Mouse (Mus musculus) bone marrow macrophage, adult 2 months (primary cell): ENCODE results near the gene Ppp2r5a.

ENCODE experiments used
- CTCF ChIP-seq: IDR thresholded peaks from 2 replicates; pipeline ENCODE4 v1.5.1; 2012; ENCODE audit warnings: low read depth, mild to moderate bottlenecking, low read length, moderate library complexity
- POLR2A ChIP-seq: IDR thresholded peaks from 2 replicates; pipeline ENCODE4 v1.6.1; 2012; ENCODE audit warnings: mild to moderate bottlenecking, low read depth, low read length, borderline replicate concordance

GRCm38 (mm10) chr1:191348592-191348991 lies 54.5 kb downstream of the Ppp2r5a start:
- TF ChIP-seq CTCF (no peak), POLR2A (no peak)
